Comparison of ENCODE assay signal across 8 mouse cellular contexts in genomic region chr5:118089102-118089501, GRCm38 (mm10).
DNase-seq lines count a peak whose midpoint lies in the region; ATAC-seq and TF ChIP-seq lines count a peak whose summit lies in the region.

No protein-coding gene starts in this region.

- DNase-seq in liver, adult 2 months (ENCODE audit: extremely low read depth, low read depth, low spot score), result peak; percentile 51
- no peak for DNase-seq in liver, embryonic 11.5 days (ENCODE audit: low spot score)
- peak; percentile 86 for DNase-seq in cerebellum, adult 11-12 months
- peak; percentile 84 for DNase-seq in hindbrain, postnatal 0 days (ENCODE audit: low spot score)
- DNase-seq in right cerebral cortex, postnatal 25 days, result no peak
- DNase-seq in thymus, postnatal 36 days, result no peak

- no peak overlapping the region for H3K9ac ChIP-seq in liver, adult 2 months (ENCODE audit: low read depth, low read length)
- no peak overlapping the region for H3K9ac ChIP-seq in liver, embryonic 11.5 days (ENCODE audit: low read depth, low read length)
- H3K9ac ChIP-seq in forebrain, embryonic 16.5 days (replicated peaks; ENCODE audit: low read depth, low read length), result no peak overlapping the region
- H3K9ac ChIP-seq in hindbrain, postnatal 0 days (replicated peaks; ENCODE audit: low read length), result no peak overlapping the region
- H3K9ac ChIP-seq in neural tube, embryonic 15.5 days (replicated peaks), result no peak overlapping the region

- no peak for TF ChIP-seq CTCF in liver, adult 2 months (IDR thresholded peaks at IDR 0.05; ENCODE audit: low read depth, low read length)
- TF ChIP-seq CTCF in hindbrain, postnatal 0 days (IDR thresholded peaks at IDR 0.05; ENCODE audit: low read depth), result peak; percentile 59

- no peak for ATAC-seq in liver, embryonic 11.5 days (replicated peaks; ENCODE audit: low FRiP score)
- peak; percentile 81 for ATAC-seq in forebrain, embryonic 16.5 days
- peak; percentile 93 for ATAC-seq in hindbrain, postnatal 0 days
- ATAC-seq in neural tube, embryonic 15.5 days (ENCODE audit: low FRiP score), result peak; percentile 68

- H3K36me3 ChIP-seq in liver, adult 2 months (ENCODE audit: control insufficient read depth, insufficient read depth, low read length), result peaks cover 1% of the 10 kb centered on the region; the same call in 1 of the 2 replicates
- peaks cover 28% of the 10 kb centered on the region for H3K36me3 ChIP-seq in liver, embryonic 11.5 days (ENCODE audit: control insufficient read depth, insufficient read depth, low read length)
- H3K36me3 ChIP-seq in forebrain, embryonic 16.5 days (ENCODE audit: control insufficient read depth, insufficient read depth), result peaks cover 7% of the 10 kb centered on the region
- peaks cover 19% of the 10 kb centered on the region for H3K36me3 ChIP-seq in hindbrain, postnatal 0 days (ENCODE audit: insufficient read depth, low read length)
- peaks cover 26% of the 10 kb centered on the region for H3K36me3 ChIP-seq in neural tube, embryonic 15.5 days

- no peak overlapping the region for H3K4me2 ChIP-seq in liver, embryonic 11.5 days
- H3K4me2 ChIP-seq in forebrain, embryonic 16.5 days (ENCODE audit: low read length), result no peak overlapping the region
- no peak overlapping the region for H3K4me2 ChIP-seq in hindbrain, postnatal 0 days (ENCODE audit: low read depth, low read length)
- H3K4me2 ChIP-seq in neural tube, embryonic 15.5 days, result no peak overlapping the region

- no peaks in the 10 kb centered on the region for H3K27me3 ChIP-seq in liver, adult 2 months (ENCODE audit: control insufficient read depth, insufficient read depth, low read length)
- no peaks in the 10 kb centered on the region for H3K27me3 ChIP-seq in liver, embryonic 11.5 days (replicated peaks; ENCODE audit: control insufficient read depth, insufficient read depth, low read length)
- H3K27me3 ChIP-seq in forebrain, embryonic 16.5 days (replicated peaks; ENCODE audit: control insufficient read depth, insufficient read depth, low read length), result no peaks in the 10 kb centered on the region
- H3K27me3 ChIP-seq in hindbrain, postnatal 0 days (ENCODE audit: insufficient read depth, low read length), result no peaks in the 10 kb centered on the region
- no peaks in the 10 kb centered on the region for H3K27me3 ChIP-seq in neural tube, embryonic 15.5 days (replicated peaks)

- WGBS in liver, adult 2 months, result 59% methylated on average over 7 of the region's 7 CpGs
- 74% methylated on average over 7 of the region's 7 CpGs for WGBS in liver, embryonic 11.5 days
- WGBS in forebrain, embryonic 16.5 days, result 18% methylated on average over 7 of the region's 7 CpGs
- 24% methylated on average over 7 of the region's 7 CpGs for WGBS in hindbrain, postnatal 0 days
- WGBS in neural tube, embryonic 15.5 days, result 33% methylated on average over 7 of the region's 7 CpGs

- no peak overlapping the region for H3K4me3 ChIP-seq in liver, adult 2 months (ENCODE audit: insufficient read depth, low read depth, low read length)
- H3K4me3 ChIP-seq in liver, embryonic 11.5 days (ENCODE audit: low read depth, low read length), result no peak overlapping the region
- H3K4me3 ChIP-seq in forebrain, embryonic 16.5 days (replicated peaks; ENCODE audit: low read length), result no peak overlapping the region
- H3K4me3 ChIP-seq in hindbrain, postnatal 0 days (ENCODE audit: low read length), result no peak overlapping the region
- H3K4me3 ChIP-seq in neural tube, embryonic 15.5 days (replicated peaks), result no peak overlapping the region

- H3K4me1 ChIP-seq in liver, adult 2 months (ENCODE audit: control insufficient read depth, insufficient read depth, low read length), result no peaks in the 10 kb centered on the region
- no peaks in the 10 kb centered on the region; the same call in 1 of the 2 replicates for H3K4me1 ChIP-seq in liver, embryonic 11.5 days (replicated peaks; ENCODE audit: control insufficient read depth, insufficient read depth, low read length)
- peaks cover 36% of the 10 kb centered on the region for H3K4me1 ChIP-seq in forebrain, embryonic 16.5 days (replicated peaks; ENCODE audit: control insufficient read depth, insufficient read depth, low read length)
- H3K4me1 ChIP-seq in hindbrain, postnatal 0 days (ENCODE audit: insufficient read depth, low read length), result peaks cover 21% of the 10 kb centered on the region
- H3K4me1 ChIP-seq in neural tube, embryonic 15.5 days, result peaks cover 57% of the 10 kb centered on the region

- H3K9me3 ChIP-seq in liver, embryonic 11.5 days (ENCODE audit: control insufficient read depth, low read length), result no peaks in the 10 kb centered on the region
- H3K9me3 ChIP-seq in forebrain, embryonic 16.5 days (ENCODE audit: control insufficient read depth, low read length), result no peaks in the 10 kb centered on the region
- no peaks in the 10 kb centered on the region for H3K9me3 ChIP-seq in hindbrain, postnatal 0 days (ENCODE audit: low read length)
- H3K9me3 ChIP-seq in neural tube, embryonic 15.5 days (replicated peaks), result no peaks in the 10 kb centered on the region

- H3K79me2 ChIP-seq in liver, adult 2 months (ENCODE audit: control insufficient read depth, insufficient read depth, low read length), result no peaks in the 10 kb centered on the region; the same call in 1 of the 2 replicates

- no peak for TF ChIP-seq POLR2A in liver, adult 2 months (IDR thresholded peaks at IDR 0.05; ENCODE audit: extremely low read depth, insufficient read depth, low read length)

- no peak overlapping the region for H3K27ac ChIP-seq in liver, adult 2 months (replicated peaks; ENCODE audit: insufficient read depth, low read depth, low read length)
- H3K27ac ChIP-seq in liver, embryonic 11.5 days (ENCODE audit: low read depth, low read length), result no peak overlapping the region
- H3K27ac ChIP-seq in forebrain, embryonic 16.5 days (ENCODE audit: low read length), result peak overlapping the region; percentile 69; the same call in 1 of the 2 replicates
- peak overlapping the region; percentile 73 for H3K27ac ChIP-seq in hindbrain, postnatal 0 days
- H3K27ac ChIP-seq in neural tube, embryonic 15.5 days (replicated peaks), result peak overlapping the region; percentile 72

Comparison
In these comparisons a context has a peak if more than half of its experiments do, and no peak if none do; other contexts are left out.
1. DNase-seq: peak in liver, adult 2 months (single experiment), cerebellum, adult 11-12 months (single experiment) and hindbrain, postnatal 0 days (single experiment); none in liver, embryonic 11.5 days (single experiment), right cerebral cortex, postnatal 25 days (single experiment) and thymus, postnatal 36 days (0 of 2).
2. H3K27ac ChIP-seq: peak in forebrain, embryonic 16.5 days (single experiment), hindbrain, postnatal 0 days (single experiment) and neural tube, embryonic 15.5 days (single experiment); none in liver, adult 2 months (single experiment) and liver, embryonic 11.5 days (single experiment).